Comparison of ENCODE assay signal across 8 mouse cellular contexts in genomic region chr16:37990553-37991344, GRCm38 (mm10).
DNase-seq lines count a peak whose midpoint lies in the region; ATAC-seq and TF ChIP-seq lines count a peak whose summit lies in the region.

No protein-coding gene starts in this region.

- no peak for TF ChIP-seq POLR2A in thymus, adult 2 months (IDR thresholded peaks at IDR 0.05; ENCODE audit: control insufficient read depth, extremely low read depth, insufficient read depth, low read length, poor library complexity)

- H3K4me3 ChIP-seq in forebrain, embryonic 11.5 days (ENCODE audit: low read depth, low read length), result no peak overlapping the region
- H3K4me3 ChIP-seq in neural tube, embryonic 12.5 days, result no peak overlapping the region
- H3K4me3 ChIP-seq in thymus, adult 2 months (ENCODE audit: control insufficient read depth, insufficient read depth, low read length), result no peak overlapping the region

- H3K9ac ChIP-seq in forebrain, embryonic 11.5 days (ENCODE audit: low read length), result peak overlapping the region; percentile 55
- no peak overlapping the region for H3K9ac ChIP-seq in neural tube, embryonic 12.5 days

- no peak overlapping the region for H3K4me2 ChIP-seq in forebrain, embryonic 11.5 days (ENCODE audit: low read depth, low read length, severe bottlenecking)
- H3K4me2 ChIP-seq in neural tube, embryonic 12.5 days (replicated peaks), result peak overlapping the region; percentile 22; the same call in 1 of the 2 replicates

- DNase-seq in left cerebral cortex, postnatal 14 days (ENCODE audit: low spot score in 2 of 2), result peak; percentile 23 to 26
- DNase-seq in left cerebral cortex, adult 8-10 months (ENCODE audit: low spot score in 2 of 2), result no peak
- DNase-seq in forebrain, embryonic 11.5 days (ENCODE audit: low spot score), result peak; percentile 70
- peak; percentile 31 to 56 for DNase-seq in kidney, postnatal 25 days
- DNase-seq in spleen, postnatal 4 days (ENCODE audit: low spot score in 2 of 2), result no peak
- DNase-seq in thymus, adult 2 months, result no peak
- DNase-seq in right cerebral cortex, postnatal 25 days, result no peak

- peaks cover 8% of the 10 kb centered on the region; the same call in 1 of the 2 replicates for H3K4me1 ChIP-seq in forebrain, embryonic 11.5 days (replicated peaks; ENCODE audit: control insufficient read depth, insufficient read depth, low read length)
- peaks cover 60% of the 10 kb centered on the region for H3K4me1 ChIP-seq in neural tube, embryonic 12.5 days
- H3K4me1 ChIP-seq in thymus, adult 2 months (replicated peaks; ENCODE audit: control insufficient read depth, insufficient read depth, low read length), result 0 out of 2 replicates have a peak, but pooled peaks cover 4% of the 10 kb centered on the region

- TF ChIP-seq CTCF in thymus, adult 2 months (IDR thresholded peaks at IDR 0.05; ENCODE audit: borderline replicate concordance, control insufficient read depth, extremely low read depth, insufficient read depth, low read length, poor library complexity), result no peak

- peak; percentile 85 for ATAC-seq in forebrain, embryonic 11.5 days (replicated peaks; ENCODE audit: low FRiP score)
- peak; percentile 88 for ATAC-seq in neural tube, embryonic 12.5 days (ENCODE audit: low FRiP score, low read depth)

- H3K27me3 ChIP-seq in forebrain, embryonic 11.5 days (ENCODE audit: control insufficient read depth, insufficient read depth, low read length), result no peaks in the 10 kb centered on the region
- no peaks in the 10 kb centered on the region for H3K27me3 ChIP-seq in neural tube, embryonic 12.5 days (replicated peaks)
- no peaks in the 10 kb centered on the region for H3K27me3 ChIP-seq in thymus, adult 2 months (ENCODE audit: control insufficient read depth, insufficient read depth, low read length)

- 31% methylated on average over 10 of the region's 10 CpGs for WGBS in forebrain, embryonic 11.5 days
- 16% methylated on average over 10 of the region's 10 CpGs for WGBS in neural tube, embryonic 12.5 days
- 86% methylated on average over 10 of the region's 10 CpGs for whole genome bisulfite sequencing in thymus, adult 2 months

- peak overlapping the region; percentile 93 for H3K27ac ChIP-seq in forebrain, embryonic 11.5 days (ENCODE audit: low read depth, low read length)
- H3K27ac ChIP-seq in neural tube, embryonic 12.5 days, result peak overlapping the region; percentile 88
- no peak overlapping the region for H3K27ac ChIP-seq in thymus, adult 2 months (ENCODE audit: control insufficient read depth, insufficient read depth, low read length)

- no peaks in the 10 kb centered on the region for H3K9me3 ChIP-seq in forebrain, embryonic 11.5 days (ENCODE audit: control insufficient read depth, low read length)
- no peaks in the 10 kb centered on the region for H3K9me3 ChIP-seq in neural tube, embryonic 12.5 days

- intact Hi-C loops in left cerebral cortex, postnatal 14 days (cut with DNase I), result loop anchor here (5.0 kb wide), 2 partner anchors 97 to 207 kb away; partner anchors contain the start of gene Gsk3b

- H3K36me3 ChIP-seq in forebrain, embryonic 11.5 days (ENCODE audit: control insufficient read depth, insufficient read depth, low read length), result no peaks in the 10 kb centered on the region
- no peaks in the 10 kb centered on the region for H3K36me3 ChIP-seq in neural tube, embryonic 12.5 days
- H3K36me3 ChIP-seq in thymus, adult 2 months (ENCODE audit: control insufficient read depth, insufficient read depth, low read length), result no peaks in the 10 kb centered on the region

Comparison
In these comparisons a context has a peak if more than half of its experiments do, and no peak if none do; other contexts are left out.
1. DNase-seq: peak in left cerebral cortex, postnatal 14 days (2 of 2), forebrain, embryonic 11.5 days (single experiment) and kidney, postnatal 25 days (2 of 2); none in left cerebral cortex, adult 8-10 months (0 of 2), spleen, postnatal 4 days (0 of 2), thymus, adult 2 months (single experiment) and right cerebral cortex, postnatal 25 days (single experiment).